Mouse (Mus musculus) thymus, postnatal 10 days (tissue): ENCODE data around the gene Zfr2.

Experiments
- DNase-seq, 2 experiments: peaks; one replicate each; pipeline ENCODE4 v3.0.0; 2021; ENCODE audit warnings: low spot score in 2 of 2

Zfr2 gene

GRCm38 (mm10) chr10:81247804-81248203, 14.8 kb downstream of the Zfr2 start:
- no peak for DNase-seq

DNA sequence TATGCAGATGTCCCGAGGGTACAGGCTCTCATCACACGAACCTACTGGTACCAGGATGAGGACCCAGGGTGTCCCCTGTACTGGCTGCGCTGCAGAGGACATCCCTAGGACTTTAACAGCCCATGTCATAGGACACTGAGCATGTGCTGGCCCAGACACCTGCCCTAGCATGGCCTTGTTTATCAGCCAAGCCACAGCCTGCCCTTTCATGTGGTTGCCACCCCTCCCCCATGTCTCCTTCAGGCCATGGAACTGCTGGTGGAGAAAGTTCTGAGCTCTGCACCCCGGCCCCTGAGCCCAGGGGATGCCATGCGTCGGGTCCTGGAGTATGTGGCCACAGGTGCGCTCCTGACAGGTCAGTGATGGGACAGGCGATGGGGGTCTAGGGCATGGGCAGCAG, 16.5 kb downstream of the Zfr2 start:
- no peak for DNase-seq

DNA sequence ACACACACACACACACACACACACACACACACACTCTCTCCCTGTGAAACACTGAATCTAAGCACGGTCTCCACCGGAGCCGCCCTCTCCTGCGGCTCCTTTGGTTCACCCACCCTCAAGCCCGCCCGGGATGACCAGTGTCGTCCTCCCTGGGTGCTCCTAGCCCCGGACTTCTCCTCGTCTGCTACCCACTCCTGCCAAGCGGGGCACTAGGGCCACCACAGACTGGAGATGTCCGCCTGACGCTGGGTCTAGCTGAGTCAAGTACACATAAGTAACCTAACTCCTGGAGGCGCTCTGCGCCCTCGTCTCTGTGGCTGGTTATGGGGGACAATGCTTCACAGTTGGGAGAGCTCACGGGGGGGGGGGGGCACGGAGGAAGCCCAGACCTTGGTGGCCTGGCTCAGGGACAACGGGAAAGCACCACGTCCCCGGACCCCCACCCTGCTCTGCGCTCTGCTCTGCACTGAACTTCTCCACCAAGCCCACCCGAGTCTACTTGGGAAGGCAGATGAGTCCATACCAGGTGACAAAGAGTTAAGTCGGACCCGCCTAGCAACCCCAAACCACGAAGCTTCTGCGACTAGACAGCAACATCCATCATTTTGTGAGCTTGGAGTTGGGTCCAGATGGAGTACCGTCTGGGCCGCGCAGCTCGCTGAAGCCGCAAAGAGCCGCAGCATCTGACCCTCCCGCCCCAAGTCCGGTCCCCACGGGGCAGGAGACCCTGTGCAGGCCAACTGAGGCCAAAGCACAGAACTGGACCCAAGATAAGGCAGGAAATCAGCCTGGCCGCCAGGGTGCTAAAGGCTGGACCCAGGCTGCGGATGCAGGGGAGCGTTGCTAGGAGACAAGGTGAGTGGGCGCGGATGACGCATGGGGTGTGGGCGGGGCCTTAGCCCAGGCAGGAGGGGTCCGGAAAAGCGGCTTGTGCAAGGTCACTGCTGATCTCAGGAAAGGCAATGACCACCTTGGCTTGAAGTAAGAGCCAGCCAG, 19.8 kb downstream of the Zfr2 start, which contains the start of gene Matk:
Gene Matk, plus strand, starts transcription at position 512 of the 996 bp plus-strand sequence.
- peak; percentile 34 to 46 for DNase-seq

DNA sequence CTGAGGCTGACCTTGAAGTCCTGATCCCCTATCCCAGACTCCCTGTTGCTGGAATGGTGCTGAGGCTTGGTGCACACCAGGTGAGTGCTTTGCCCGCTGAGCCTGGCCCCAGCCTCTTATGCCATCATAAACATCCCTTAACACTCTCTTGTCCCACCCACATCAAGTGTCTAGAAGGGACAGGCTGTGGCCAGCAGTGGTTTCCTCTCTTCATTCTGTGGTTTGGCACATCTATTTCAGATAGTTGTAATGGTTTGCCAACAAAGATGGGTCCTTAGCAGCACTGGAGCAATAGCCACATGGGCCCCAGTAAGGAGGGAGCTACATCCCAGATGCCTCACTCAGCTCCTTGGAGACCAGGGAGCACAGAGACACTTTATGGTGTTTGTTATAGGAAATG, 21.9 kb downstream of the Zfr2 start:
- no peak for DNase-seq

DNA sequence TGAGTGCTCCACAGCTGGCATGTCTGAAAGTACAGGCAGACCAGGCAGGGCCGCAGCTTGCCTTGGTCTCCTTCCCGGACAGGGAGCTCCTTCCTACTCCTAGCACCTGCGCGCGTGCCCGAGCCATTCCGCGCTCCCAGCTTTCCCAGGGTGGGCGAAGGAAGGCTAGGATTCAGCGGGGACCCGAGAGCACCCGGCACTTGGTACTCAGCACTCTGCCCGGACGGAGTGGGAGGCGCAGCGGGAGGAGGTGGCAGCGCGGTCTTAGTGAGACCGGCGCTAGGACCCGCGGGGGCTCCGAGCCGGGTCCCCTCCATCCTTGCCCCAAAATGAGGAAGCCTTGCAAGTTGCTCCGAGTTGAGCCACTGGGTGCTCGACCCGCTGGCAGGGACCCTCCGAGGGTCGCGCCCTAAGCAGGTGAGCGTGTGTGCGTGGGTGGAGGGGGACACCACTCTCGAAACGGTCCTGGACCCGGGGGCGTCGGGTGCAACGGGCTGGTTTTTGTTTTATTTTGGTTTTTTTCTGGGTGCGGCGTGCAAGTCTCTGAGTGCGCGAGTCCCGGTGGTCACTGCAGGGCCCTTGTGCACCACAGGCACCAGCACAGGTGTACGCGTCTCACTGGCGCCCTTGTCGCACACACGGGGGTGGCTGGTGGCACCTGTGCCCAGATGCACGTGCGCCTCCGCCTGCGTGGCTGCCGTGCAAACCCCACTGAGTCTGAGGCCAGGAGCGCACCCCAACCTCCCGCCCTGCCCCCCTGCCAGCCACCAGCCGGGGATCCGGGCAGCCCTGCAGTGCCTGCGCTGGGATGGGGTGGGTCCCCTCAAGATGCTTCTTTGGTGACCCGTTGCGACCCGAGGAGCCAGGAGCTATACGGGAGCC, 24.4 kb downstream of the Zfr2 start:
- peak; percentile 51 to 60 for DNase-seq

DNA sequence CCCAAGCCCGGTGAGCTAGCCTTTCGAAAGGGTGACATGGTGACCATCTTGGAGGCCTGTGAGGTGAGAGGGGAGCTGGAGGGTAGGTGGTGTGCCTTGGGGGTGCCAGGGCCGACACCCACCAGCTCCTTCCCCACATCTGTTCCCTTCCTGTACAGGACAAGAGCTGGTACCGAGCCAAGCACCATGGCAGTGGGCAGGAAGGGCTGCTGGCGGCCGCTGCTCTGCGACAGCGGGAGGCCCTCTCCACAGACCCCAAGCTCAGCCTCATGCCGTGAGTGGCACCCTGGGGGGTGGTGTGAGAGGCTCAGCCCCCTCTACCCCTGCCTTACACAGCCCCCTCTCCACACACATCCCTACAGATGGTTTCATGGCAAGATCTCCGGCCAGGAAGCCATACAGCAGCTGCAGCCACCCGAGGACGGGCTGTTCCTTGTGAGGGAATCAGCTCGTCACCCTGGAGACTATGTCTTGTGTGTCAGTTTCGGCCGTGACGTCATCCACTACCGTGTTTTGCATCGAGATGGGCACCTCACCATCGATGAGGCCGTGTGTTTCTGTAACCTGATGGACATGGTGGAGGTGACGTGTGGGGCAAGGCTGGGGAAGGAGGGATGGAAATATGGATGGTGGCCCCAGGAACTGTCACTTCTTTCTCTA, 26.4 kb downstream of the Zfr2 start:
- DNase-seq, result no peak

GRCm38 (mm10) chr10:81261025-81261424, 28.1 kb downstream of the Zfr2 start:
- DNase-seq, result no peak

DNA sequence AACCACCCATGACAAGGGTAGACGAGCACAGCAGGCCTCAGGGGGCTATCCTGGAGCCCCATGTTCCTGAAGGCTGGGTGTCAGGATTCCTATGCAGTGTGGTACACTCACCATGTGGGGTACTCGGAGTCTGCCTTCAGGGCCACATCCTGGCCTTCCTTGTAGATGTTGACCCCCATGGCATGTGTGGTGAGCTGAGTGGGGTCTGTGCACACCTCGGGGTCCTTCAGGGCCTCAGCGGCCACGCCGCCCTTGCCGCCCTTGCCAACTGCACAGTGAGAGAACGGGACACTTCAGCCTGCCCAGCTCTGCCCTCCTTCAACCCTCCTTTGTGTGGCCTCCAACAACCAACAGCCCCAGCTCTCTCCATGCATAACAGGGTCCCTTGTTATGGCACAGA, 32.6 kb downstream of the Zfr2 start:
- no peak for DNase-seq

DNA sequence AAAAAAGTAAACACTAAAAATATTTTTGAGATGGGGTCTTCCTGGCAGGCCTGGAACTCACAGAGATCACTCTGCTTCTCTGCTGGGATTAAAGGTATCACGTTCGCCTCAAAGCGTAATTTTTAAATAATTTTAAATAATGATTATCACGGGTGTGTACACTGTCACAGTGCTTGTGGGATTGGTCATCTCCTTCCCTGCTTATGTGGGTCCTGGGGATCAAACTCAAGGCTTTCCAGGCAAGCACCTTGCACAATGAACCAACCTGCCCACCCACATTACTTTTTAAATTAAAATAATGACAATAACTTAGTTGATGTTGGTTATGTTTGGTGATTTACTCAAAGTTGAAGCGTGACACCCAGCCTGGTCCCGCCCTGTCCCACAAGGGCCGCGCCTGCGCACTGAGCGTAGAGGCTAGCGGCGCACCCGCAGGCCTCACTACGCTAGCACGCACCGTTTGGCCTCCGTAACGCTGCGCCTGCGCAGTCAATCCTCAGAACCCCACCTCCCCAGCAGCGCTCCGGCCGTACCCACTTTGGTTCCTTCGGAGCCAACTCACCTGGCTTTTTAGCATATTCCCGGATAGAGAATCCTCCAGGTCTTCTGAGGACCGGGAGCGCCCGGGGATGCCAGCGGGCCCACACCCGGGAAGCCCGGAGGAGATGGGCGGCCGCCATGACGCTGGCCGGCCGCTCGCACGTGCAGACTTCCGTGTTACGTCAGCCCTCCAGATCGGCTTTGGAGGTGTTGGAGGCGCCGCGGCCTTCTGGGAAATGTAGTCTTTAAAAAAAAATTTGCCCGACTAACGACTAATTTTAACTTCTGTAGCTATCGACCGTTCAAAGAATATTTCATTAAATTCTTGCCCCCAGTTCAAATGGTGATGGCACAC, 33.5 kb downstream of the Zfr2 start, which contains the start of the genes Mrpl54 and Apba3:
Gene Mrpl54, minus strand, starts transcription at position 724 of the 895 bp plus-strand sequence.
Gene Apba3, plus strand, starts transcription at position 750 of the 895 bp plus-strand sequence.
- peak; percentile 95 to 97 for DNase-seq

GRCm38 (mm10) chr10:81268056-81268455, 35.1 kb downstream of the Zfr2 start:
- peak; percentile 50 to 57 for DNase-seq

- DNase-seq, result no peak
Observed at GRCm38 (mm10) chr10:81268643-81269412, 35.9 kb downstream of the Zfr2 start.

DNA sequence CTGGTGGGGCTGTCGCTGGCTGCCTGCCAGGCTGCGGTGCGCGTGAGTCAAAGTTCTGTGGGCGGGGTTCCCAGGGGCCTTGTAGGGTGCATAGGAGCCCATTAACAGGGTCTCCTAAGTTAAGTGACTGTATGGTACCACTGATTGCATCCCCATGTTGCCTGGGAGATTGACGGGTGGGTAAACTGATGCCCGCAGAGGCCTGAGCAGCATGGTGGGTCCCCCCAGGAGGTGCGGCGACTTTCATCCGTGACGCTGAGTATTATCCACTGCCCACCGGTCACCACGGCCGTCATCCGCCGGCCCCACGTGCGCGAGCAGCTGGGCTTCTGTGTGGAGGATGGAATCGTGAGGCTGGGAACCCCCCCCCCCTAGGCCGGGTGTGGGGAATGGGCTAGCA, 39.4 kb downstream of the Zfr2 start:
- DNase-seq, result no peak

- DNase-seq, result no peak
Observed at GRCm38 (mm10) chr10:81273842-81274241, 40.9 kb downstream of the Zfr2 start.

GRCm38 (mm10) chr10:81277676-81278075, 44.7 kb downstream of the Zfr2 start:
- no peak for DNase-seq

- DNase-seq, result no peak
Observed at GRCm38 (mm10) chr10:81279496-81279895, 46.5 kb downstream of the Zfr2 start.

GRCm38 (mm10) chr10:81284189-81284588, 51.2 kb downstream of the Zfr2 start:
- no peak for DNase-seq

- DNase-seq, result no peak
Observed at GRCm38 (mm10) chr10:81284719-81285118, 51.8 kb downstream of the Zfr2 start.

GRCm38 (mm10) chr10:81285694-81286450, 52.9 kb downstream of the Zfr2 start:
- peak; percentile 91 to 96 for DNase-seq

- DNase-seq, result no peak
Observed at GRCm38 (mm10) chr10:81286586-81286985, 53.6 kb downstream of the Zfr2 start.
